Mouse (Mus musculus): Measurements from ENCODE around the gene Bmp2k. TPM values are rescaled to one million over a fixed set of nuclear protein-coding genes. Genes with fewer than 3 reads are reported as not detected.
A peak's percentile ranks its signal among the peaks of the same experiment; 100 is the strongest.

Bmp2k gene
- polyA plus RNA-seq, 1 experiment from 2014 or later, result 12.4 TPM

GRCm38 (mm10) chr5:97124977-97125376, 127.5 kb downstream of the Bmp2k start:
- Histone ChIP-seq H3K36me3 (replicated peaks; ENCODE audit: control insufficient read depth, insufficient read depth) (no peaks in the 10 kb centered on the region), H3K4me3 (replicated peaks; ENCODE audit: low read length) (no peak overlapping the region), H3K9me3 (ENCODE audit: control insufficient read depth, low read length) (no peaks in the 10 kb centered on the region), H3K4me2 (replicated peaks) (no peak overlapping the region), H3K27me3 (ENCODE audit: control insufficient read depth, insufficient read depth, low read length) (peaks cover 11% of the 10 kb centered on the region; the same call in 1 of the 2 replicates), H3K27ac (no peak overlapping the region), H3K4me1 (replicated peaks; ENCODE audit: control insufficient read depth, insufficient read depth, low read length) (no peaks in the 10 kb centered on the region), H3K9ac (no peak overlapping the region)
- WGBS, result 88% methylated on average over 12 of the region's 12 CpGs
- no peak for DNase-seq (ENCODE audit: low spot score)
- ATAC-seq (ENCODE audit: low FRiP score), result no peak

GRCm38 (mm10) chr5:97125459-97125970, 128.0 kb downstream of the Bmp2k start:
- WGBS, result 73% methylated on average over 10 of the region's 10 CpGs
- peak; percentile 43; the same call in 1 of the 2 replicates for ATAC-seq (ENCODE audit: low FRiP score)
- H3K4me1 ChIP-seq (replicated peaks; ENCODE audit: control insufficient read depth, insufficient read depth, low read length), result no peaks in the 10 kb centered on the region

GRCm38 (mm10) chr5:97126005-97126404, 128.5 kb downstream of the Bmp2k start:
- Histone ChIP-seq H3K27me3 (ENCODE audit: control insufficient read depth, insufficient read depth, low read length) (peaks cover 11% of the 10 kb centered on the region; the same call in 1 of the 2 replicates), H3K27ac (no peak overlapping the region), H3K9me3 (ENCODE audit: control insufficient read depth, low read length) (no peaks in the 10 kb centered on the region), H3K4me1 (replicated peaks; ENCODE audit: control insufficient read depth, insufficient read depth, low read length) (no peaks in the 10 kb centered on the region), H3K4me2 (replicated peaks) (no peak overlapping the region), H3K9ac (no peak overlapping the region), H3K36me3 (replicated peaks; ENCODE audit: control insufficient read depth, insufficient read depth) (no peaks in the 10 kb centered on the region), H3K4me3 (replicated peaks; ENCODE audit: low read length) (no peak overlapping the region)
- 16% methylated on average over 4 of the region's 4 CpGs for WGBS
- DNase-seq (ENCODE audit: low spot score) (peak; percentile 85), ATAC-seq (ENCODE audit: low FRiP score) (peak; percentile 74; the same call in 1 of the 2 replicates)

More at GRCm38 (mm10) chr5:97125459-97125970, 128.0 kb downstream of the Bmp2k start:
- Histone ChIP-seq H3K4me2 (replicated peaks) (no peak overlapping the region), H3K9ac (no peak overlapping the region), H3K4me3 (replicated peaks; ENCODE audit: low read length) (no peak overlapping the region), H3K27me3 (ENCODE audit: control insufficient read depth, insufficient read depth, low read length) (peaks cover 11% of the 10 kb centered on the region; the same call in 1 of the 2 replicates), H3K27ac (no peak overlapping the region), H3K36me3 (replicated peaks; ENCODE audit: control insufficient read depth, insufficient read depth) (no peaks in the 10 kb centered on the region), H3K9me3 (ENCODE audit: control insufficient read depth, low read length) (no peaks in the 10 kb centered on the region)
- no peak for DNase-seq (ENCODE audit: low spot score)

GRCm38 (mm10) chr5:97127284-97127683, 129.8 kb downstream of the Bmp2k start:
- no peak for DNase-seq (ENCODE audit: low spot score)
- no peak for ATAC-seq (ENCODE audit: low FRiP score)
- Histone ChIP-seq H3K9me3 (ENCODE audit: control insufficient read depth, low read length) (no peaks in the 10 kb centered on the region), H3K27me3 (ENCODE audit: control insufficient read depth, insufficient read depth, low read length) (peaks cover 11% of the 10 kb centered on the region; the same call in 1 of the 2 replicates), H3K4me3 (replicated peaks; ENCODE audit: low read length) (no peak overlapping the region), H3K4me1 (replicated peaks; ENCODE audit: control insufficient read depth, insufficient read depth, low read length) (no peaks in the 10 kb centered on the region), H3K27ac (no peak overlapping the region), H3K9ac (no peak overlapping the region), H3K4me2 (replicated peaks) (no peak overlapping the region), H3K36me3 (replicated peaks; ENCODE audit: control insufficient read depth, insufficient read depth) (no peaks in the 10 kb centered on the region)
- 83% methylated on average over 6 of the region's 6 CpGs for WGBS

GRCm38 (mm10) chr5:97128242-97129226, 131.0 kb downstream of the Bmp2k start:
- 48% methylated on average over 21 of the region's 21 CpGs for WGBS
- Histone ChIP-seq H3K4me3 (replicated peaks; ENCODE audit: low read length) (no peak overlapping the region), H3K36me3 (replicated peaks; ENCODE audit: control insufficient read depth, insufficient read depth) (no peaks in the 10 kb centered on the region), H3K27me3 (ENCODE audit: control insufficient read depth, insufficient read depth, low read length) (peaks cover 11% of the 10 kb centered on the region; the same call in 1 of the 2 replicates), H3K27ac (no peak overlapping the region), H3K9me3 (ENCODE audit: control insufficient read depth, low read length) (no peaks in the 10 kb centered on the region), H3K9ac (no peak overlapping the region), H3K4me1 (replicated peaks; ENCODE audit: control insufficient read depth, insufficient read depth, low read length) (no peaks in the 10 kb centered on the region), H3K4me2 (replicated peaks) (no peak overlapping the region)
- DNase-seq (ENCODE audit: low spot score) (peak; percentile 88), ATAC-seq (ENCODE audit: low FRiP score) (peak; percentile 70; the same call in 1 of the 2 replicates)

- peaks cover 11% of the 10 kb centered on the region; the same call in 1 of the 2 replicates for H3K27me3 ChIP-seq (ENCODE audit: control insufficient read depth, insufficient read depth, low read length)
- H3K36me3 ChIP-seq (replicated peaks; ENCODE audit: control insufficient read depth, insufficient read depth), result no peaks in the 10 kb centered on the region
- H3K9me3 ChIP-seq (ENCODE audit: control insufficient read depth, low read length), result no peaks in the 10 kb centered on the region
- WGBS, result 89% methylated on average over 2 of the region's 2 CpGs
- DNase-seq (ENCODE audit: low spot score) (no peak), ATAC-seq (ENCODE audit: low FRiP score) (no peak)
- H3K9ac ChIP-seq, result no peak overlapping the region
- H3K4me1 ChIP-seq (replicated peaks; ENCODE audit: control insufficient read depth, insufficient read depth, low read length), result no peaks in the 10 kb centered on the region
- no peak overlapping the region for H3K27ac ChIP-seq
- no peak overlapping the region for H3K4me2 ChIP-seq (replicated peaks)
- H3K4me3 ChIP-seq (replicated peaks; ENCODE audit: low read length), result no peak overlapping the region
Measured at GRCm38 (mm10) chr5:97129589-97129988, 132.1 kb downstream of the Bmp2k start.

- H3K27me3 ChIP-seq (ENCODE audit: control insufficient read depth, insufficient read depth, low read length), result no peaks in the 10 kb centered on the region
- H3K9me3 ChIP-seq (ENCODE audit: control insufficient read depth, low read length), result no peaks in the 10 kb centered on the region
- no peak overlapping the region for H3K9ac ChIP-seq
- no peaks in the 10 kb centered on the region for H3K36me3 ChIP-seq (replicated peaks; ENCODE audit: control insufficient read depth, insufficient read depth)
- no peak overlapping the region for H3K4me3 ChIP-seq (replicated peaks; ENCODE audit: low read length)
- ATAC-seq (ENCODE audit: low FRiP score) (no peak), DNase-seq (ENCODE audit: low spot score) (no peak)
- no peak overlapping the region for H3K27ac ChIP-seq
- 88% methylated on average over 2 of the region's 2 CpGs for WGBS
- no peak overlapping the region for H3K4me2 ChIP-seq (replicated peaks)
- no peaks in the 10 kb centered on the region for H3K4me1 ChIP-seq (replicated peaks; ENCODE audit: control insufficient read depth, insufficient read depth, low read length)
Measured at GRCm38 (mm10) chr5:97135331-97135730, 137.8 kb downstream of the Bmp2k start.

Data from hindbrain, embryonic 14.5 days (tissue).